Mouse (Mus musculus): Measurements from ENCODE around the gene Gm4767. TPM values are rescaled to one million over a fixed set of nuclear protein-coding genes. Genes with fewer than 3 reads are reported as not detected.
"Not testable (repeated sequence)": the region's sequence is repeated elsewhere in the genome, so short reads cannot be mapped to it uniquely, and the experiment has no call there.

Gm4767 gene
- polyA plus RNA-seq (2012; fragmentation: generic; extraction: Trizol): not detected
- long read RNA-seq, experiment 1: 0 reads
- long read RNA-seq, experiment 2, partial matches to known transcripts: 0 of 1 reads
- long read RNA-seq, experiment 2, other reads (novel, unspliced or antisense): 0 of 1 reads

DNA sequence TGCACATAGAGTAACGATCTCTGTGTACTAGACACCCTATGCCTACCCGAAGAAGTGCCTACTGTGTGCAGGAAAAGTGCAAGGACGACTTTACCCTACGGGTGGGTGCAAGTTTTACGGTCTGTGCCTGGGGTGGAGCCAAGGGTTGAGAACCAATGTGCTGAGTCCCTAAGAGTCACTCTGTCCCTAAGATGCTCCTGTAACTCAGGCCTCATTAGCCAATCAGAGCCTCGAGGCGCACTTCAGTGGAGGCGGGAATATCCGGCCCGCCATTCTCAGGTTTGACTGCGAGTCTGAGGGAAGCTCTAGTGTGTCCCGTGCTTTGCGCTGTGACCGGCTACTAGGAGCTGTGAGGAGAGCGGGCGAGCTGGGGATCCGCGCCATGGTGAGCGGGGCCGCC lies at the start of gene Gm4767:
TSS of gene Gm4767 (plus strand) at position 288 of the 400 bp plus-strand sequence.
- not testable (repeated sequence) for H3K79me2 ChIP-seq (ENCODE audit: control insufficient read depth, insufficient read depth); H3K4me3 ChIP-seq (ENCODE audit: insufficient read depth, poor library complexity, severe bottlenecking); H3K79me3 ChIP-seq (ENCODE audit: low read depth); H3K27me3 ChIP-seq (ENCODE audit: control insufficient read depth, insufficient read depth, insufficient read length); H3ac ChIP-seq (ENCODE audit: control insufficient read depth, insufficient read length, low read depth); H3K36me3 ChIP-seq (ENCODE audit: control insufficient read depth, insufficient read depth)

DNA sequence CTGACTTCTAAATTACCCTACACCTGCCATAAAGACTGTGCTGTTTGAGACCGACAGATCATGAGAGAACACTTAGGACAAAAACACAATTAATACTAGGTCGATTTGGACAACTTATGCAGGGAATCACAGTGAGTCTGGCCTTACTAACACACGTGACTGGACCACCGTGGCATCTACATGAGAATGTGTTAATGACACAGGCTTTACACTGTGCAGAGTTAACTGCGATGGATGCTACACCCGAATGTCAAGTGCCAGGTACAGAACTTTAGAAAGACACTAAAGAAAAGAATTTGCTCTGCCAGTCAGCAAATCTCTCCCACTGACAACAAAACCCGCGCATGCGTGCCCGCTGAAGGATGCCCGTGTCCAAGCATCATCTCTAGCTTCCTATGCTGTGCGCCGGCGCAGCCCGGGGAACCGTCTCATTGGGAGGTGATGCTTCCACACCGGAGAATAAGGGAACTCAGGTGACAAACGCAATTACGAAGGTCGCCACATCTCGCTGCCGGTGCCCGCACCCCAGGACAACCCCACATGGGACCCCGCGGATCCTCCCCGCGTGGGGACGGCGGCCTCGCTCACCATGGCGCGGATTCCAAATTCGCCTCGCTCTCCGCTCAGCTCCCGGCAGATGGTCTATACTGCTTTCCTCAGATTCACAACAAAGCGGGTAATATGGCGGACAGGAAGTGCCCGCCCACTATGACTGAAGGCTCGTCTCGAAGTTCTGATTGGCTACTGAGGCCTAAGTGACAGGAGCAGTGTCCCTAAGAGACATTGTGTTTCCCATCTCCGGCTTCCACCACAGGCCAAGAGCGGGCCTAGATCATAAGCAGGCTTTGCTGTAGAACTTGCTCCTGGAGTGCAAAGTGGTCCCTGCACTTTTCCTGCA lies 41.2 kb upstream of the Gm4767 start, which contains the start of gene Gm3055:
TSS of gene Gm3055 (minus strand) at position 656 of the 898 bp plus-strand sequence.
- H3K27me3 ChIP-seq (ENCODE audit: control insufficient read depth, insufficient read depth, insufficient read length); H3ac ChIP-seq (ENCODE audit: control insufficient read depth, insufficient read length, low read depth); H3K79me2 ChIP-seq (ENCODE audit: control insufficient read depth, insufficient read depth); H3K79me3 ChIP-seq (ENCODE audit: low read depth); H3K36me3 ChIP-seq (ENCODE audit: control insufficient read depth, insufficient read depth); H3K4me3 ChIP-seq (ENCODE audit: insufficient read depth, poor library complexity, severe bottlenecking): not testable (repeated sequence)

DNA sequence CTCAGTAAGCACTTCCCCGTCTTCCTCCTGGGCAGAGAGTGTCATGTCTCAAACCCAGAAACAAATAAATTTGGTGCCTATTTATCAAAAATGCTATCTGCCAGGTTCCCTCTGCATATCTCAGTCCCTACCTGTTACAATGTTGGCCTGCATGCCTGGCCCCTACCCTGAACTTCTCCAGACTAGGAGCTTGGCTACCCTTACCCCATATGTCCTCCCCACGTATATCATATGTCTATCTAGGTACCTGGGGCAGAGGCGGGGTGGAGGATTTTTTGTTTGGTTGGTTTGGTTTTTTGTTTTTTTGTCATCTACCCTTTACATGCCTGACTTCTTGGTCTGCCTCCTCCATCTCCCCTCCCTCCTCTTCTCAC lies 40.6 kb upstream of the Gm4767 start:
- not testable (repeated sequence) for H3ac ChIP-seq (ENCODE audit: control insufficient read depth, insufficient read length, low read depth); H3K27me3 ChIP-seq (ENCODE audit: control insufficient read depth, insufficient read depth, insufficient read length); H3K79me2 ChIP-seq (ENCODE audit: control insufficient read depth, insufficient read depth); H3K79me3 ChIP-seq (ENCODE audit: low read depth); H3K36me3 ChIP-seq (ENCODE audit: control insufficient read depth, insufficient read depth); H3K4me3 ChIP-seq (ENCODE audit: insufficient read depth, poor library complexity, severe bottlenecking)

DNA sequence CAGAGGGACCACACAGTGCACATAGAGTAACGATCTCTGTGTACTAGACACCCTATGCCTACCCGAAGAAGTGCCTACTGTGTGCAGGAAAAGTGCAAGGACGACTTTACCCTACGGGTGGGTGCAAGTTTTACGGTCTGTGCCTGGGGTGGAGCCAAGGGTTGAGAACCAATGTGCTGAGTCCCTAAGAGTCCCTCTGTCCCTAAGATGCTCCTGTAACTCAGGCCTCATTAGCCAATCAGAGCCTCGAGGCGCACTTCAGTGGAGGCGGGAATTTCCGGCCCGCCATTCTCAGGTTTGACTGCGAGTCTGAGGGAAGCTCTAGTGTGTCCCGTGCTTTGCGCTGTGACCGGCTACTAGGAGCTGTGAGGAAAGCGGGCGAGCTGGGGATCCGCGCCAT lies 34.2 kb downstream of the Gm4767 start:
- H3K36me3 ChIP-seq (ENCODE audit: control insufficient read depth, insufficient read depth); H3ac ChIP-seq (ENCODE audit: control insufficient read depth, insufficient read length, low read depth); H3K27me3 ChIP-seq (ENCODE audit: control insufficient read depth, insufficient read depth, insufficient read length); H3K79me2 ChIP-seq (ENCODE audit: control insufficient read depth, insufficient read depth); H3K79me3 ChIP-seq (ENCODE audit: low read depth); H3K4me3 ChIP-seq (ENCODE audit: insufficient read depth, poor library complexity, severe bottlenecking): not testable (repeated sequence)

DNA sequence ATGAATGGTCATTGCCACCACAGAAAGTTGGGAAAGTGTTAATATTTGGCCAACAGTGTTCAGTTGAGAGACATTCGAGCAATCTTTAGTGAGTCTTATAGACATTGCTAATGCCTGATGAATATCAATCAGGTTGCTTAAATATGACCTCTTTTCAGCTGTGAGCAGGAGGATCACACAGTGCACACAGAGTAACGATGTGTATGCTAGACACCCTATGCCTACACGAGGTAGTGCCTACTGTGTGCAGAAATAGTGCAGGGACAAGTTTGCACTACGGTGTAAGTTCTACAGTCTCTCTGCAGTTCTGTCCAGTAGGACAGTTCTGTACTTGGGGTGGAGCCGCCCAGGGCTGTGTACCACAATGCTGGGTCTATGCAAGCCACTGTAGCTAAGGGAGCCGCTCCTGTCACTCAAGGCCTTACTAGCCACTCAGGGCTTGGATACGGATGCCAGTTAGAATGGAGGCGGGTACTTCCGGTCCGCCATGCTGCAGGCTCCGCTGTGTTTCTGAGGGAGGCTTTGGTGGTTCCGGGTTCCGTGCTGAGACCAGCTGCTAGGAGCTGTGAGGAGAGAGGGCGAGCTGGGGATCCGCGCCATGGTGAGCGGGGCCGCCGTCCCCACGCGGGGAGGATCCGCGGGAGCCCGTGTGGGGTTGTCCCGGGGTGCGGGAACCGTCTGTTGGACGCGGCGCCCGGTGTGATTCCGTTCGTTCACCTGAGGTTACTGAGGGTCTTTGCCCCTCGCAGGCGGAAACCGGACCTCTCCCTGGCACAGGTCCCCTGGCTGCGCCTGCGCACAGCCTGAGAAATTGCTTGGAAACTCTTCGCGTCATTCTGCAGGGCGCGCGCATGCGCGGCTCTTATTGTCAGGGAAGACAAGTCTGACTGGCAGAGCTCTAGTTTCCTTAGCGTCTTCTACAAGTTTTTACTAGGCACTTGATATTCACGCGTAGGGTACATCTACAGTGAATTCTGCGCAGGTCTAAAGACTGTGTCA lies 51.7 kb downstream of the Gm4767 start, which contains the start of gene Gm32687:
TSS of gene Gm32687 (plus strand) at position 526 of the 999 bp plus-strand sequence.
- not testable (repeated sequence) for H3K79me3 ChIP-seq (ENCODE audit: low read depth); H3ac ChIP-seq (ENCODE audit: control insufficient read depth, insufficient read length, low read depth); H3K4me3 ChIP-seq (ENCODE audit: insufficient read depth, poor library complexity, severe bottlenecking); H3K79me2 ChIP-seq (ENCODE audit: control insufficient read depth, insufficient read depth); H3K36me3 ChIP-seq (ENCODE audit: control insufficient read depth, insufficient read depth); H3K27me3 ChIP-seq (ENCODE audit: control insufficient read depth, insufficient read depth, insufficient read length)

Other genes starting within 250 kb of the Gm4767 start
- gene Tle2, start 237.6 kb upstream of the Gm4767 start, polyA plus RNA-seq (2012; fragmentation: generic; extraction: Trizol): 7.1 TPM
- gene Tle6, start 211.1 kb upstream of the Gm4767 start, polyA plus RNA-seq (2012; fragmentation: generic; extraction: Trizol): 8.6 TPM
- gene BC025920, start 205.9 kb upstream of the Gm4767 start, polyA plus RNA-seq (2012; fragmentation: generic; extraction: Trizol): 0.25 TPM
- 20.8 TPM for gene Sirt6, start 184.4 kb upstream of the Gm4767 start, polyA plus RNA-seq (2012; fragmentation: generic; extraction: Trizol)
- 8.5 TPM for gene Ankrd24, start 183.6 kb upstream of the Gm4767 start, polyA plus RNA-seq (2012; fragmentation: generic; extraction: Trizol)
- 0.56 TPM for gene Gm10778, start 163.1 kb upstream of the Gm4767 start, polyA plus RNA-seq (2012; fragmentation: generic; extraction: Trizol)
- gene Zfp433, start 107.4 kb upstream of the Gm4767 start, polyA plus RNA-seq (2012; fragmentation: generic; extraction: Trizol): 0.94 TPM
- 0.61 TPM for gene Gm3055, start 41.0 kb upstream of the Gm4767 start, polyA plus RNA-seq (2012; fragmentation: generic; extraction: Trizol)
- not detected for gene Gm32687, start 51.7 kb downstream of the Gm4767 start, polyA plus RNA-seq (2012; fragmentation: generic; extraction: Trizol)
- 0.69 TPM for gene Zfp781, start 118.3 kb downstream of the Gm4767 start, polyA plus RNA-seq (2012; fragmentation: generic; extraction: Trizol)
- 1.0 TPM for gene Zfp873, start 235.9 kb downstream of the Gm4767 start, polyA plus RNA-seq (2012; fragmentation: generic; extraction: Trizol)

Measured in C2C12 (cell line).